Mouse (Mus musculus) E14TG2a.4 (cell line): ENCODE measurements around the gene Gstt1.

Experiments
- CTCF ChIP-seq: conservative IDR thresholded peaks from 2 replicates; pipeline ENCODE4 v1.5.1; 2014; ENCODE audit warnings: low read length
- NANOG ChIP-seq: IDR thresholded peaks from 2 replicates; pipeline ENCODE4 v1.6.1; 2014; ENCODE audit warnings: borderline replicate concordance, low read length, mixed read lengths

- TF ChIP-seq CTCF (no peak), NANOG (no peak)
Observed at GRCm38 (mm10) chr10:75780769-75781578, 17.4 kb downstream of the Gstt1 start, which contains the start of the genes Gm20441 and Gstt3.
